Mouse (Mus musculus): ENCODE results near the gene Serpina1a. TPM values are rescaled to one million over a fixed set of nuclear protein-coding genes. Genes with fewer than 3 reads are reported as not detected.
"Not testable (repeated sequence)": the region's sequence is repeated elsewhere in the genome, so short reads cannot be mapped to it uniquely, and the experiment has no call there.

Gene Serpina1a
- polyA plus RNA-seq (2015; fragmentation: Nextera tagmentation; extraction: Ambion mirVana), result 26.1 and 28.1 TPM in 2 replicates

DNA sequence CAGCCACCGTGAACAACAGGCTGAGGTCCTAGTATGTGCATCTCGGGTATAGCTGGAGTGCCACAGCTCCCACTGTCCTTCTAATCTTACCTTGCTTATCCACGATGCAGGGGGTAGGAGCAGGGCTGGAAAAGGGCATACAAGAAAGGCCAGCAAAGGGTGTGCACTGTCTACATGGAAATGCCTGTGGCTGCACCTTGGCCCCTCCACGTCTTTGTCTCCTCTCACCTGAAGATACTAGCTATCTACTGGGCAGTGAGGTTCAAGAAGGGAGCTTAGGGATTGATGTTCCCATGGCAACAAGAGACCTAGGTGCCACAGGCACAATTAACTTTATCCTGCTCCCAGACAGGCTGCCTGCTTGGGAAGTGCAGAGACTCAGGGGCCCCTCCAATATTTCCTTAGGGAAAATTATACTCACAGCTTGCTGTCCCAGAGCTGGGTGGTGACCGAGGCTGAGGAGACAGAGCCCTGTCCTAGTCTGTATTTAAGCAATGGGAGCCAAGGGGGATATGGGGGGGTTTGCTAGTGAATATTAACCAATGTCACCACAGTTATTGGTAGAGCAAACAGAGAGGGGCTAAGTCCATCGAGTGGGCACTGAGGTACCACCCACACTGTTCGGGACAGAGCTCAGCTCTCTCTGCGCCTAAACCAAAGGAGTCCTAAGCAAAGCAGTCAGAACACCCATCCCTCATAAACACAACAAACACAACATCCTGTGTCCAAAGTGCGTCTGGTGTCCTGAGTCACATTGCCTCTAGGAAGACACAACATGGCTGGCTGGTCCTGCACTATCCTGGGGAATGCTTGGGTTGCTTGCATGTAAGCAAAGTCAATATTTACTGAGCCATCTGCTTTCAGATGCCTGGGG lies at the start of gene Serpina1a:
Gene Serpina1a (minus strand): TSS at position 462 of the 874 bp plus-strand sequence.
- not testable (repeated sequence) for H3K4me1 ChIP-seq (replicated peaks; ENCODE audit: insufficient read depth, low read length); H3K27ac ChIP-seq; DNase-seq (ENCODE audit: low spot score); ATAC-seq (replicated peaks; ENCODE audit: low FRiP score, low read depth); H3K4me3 ChIP-seq (replicated peaks; ENCODE audit: low read depth, low read length); H3K4me2 ChIP-seq (ENCODE audit: low read length); H3K9ac ChIP-seq (ENCODE audit: low read depth, low read length); H3K36me3 ChIP-seq (ENCODE audit: insufficient read depth, low read length); H3K27me3 ChIP-seq (ENCODE audit: insufficient read depth, low read length); H3K9me3 ChIP-seq (replicated peaks; ENCODE audit: low read length)
- WGBS, result 76% methylated on average over 9 of the region's 9 CpGs

DNA sequence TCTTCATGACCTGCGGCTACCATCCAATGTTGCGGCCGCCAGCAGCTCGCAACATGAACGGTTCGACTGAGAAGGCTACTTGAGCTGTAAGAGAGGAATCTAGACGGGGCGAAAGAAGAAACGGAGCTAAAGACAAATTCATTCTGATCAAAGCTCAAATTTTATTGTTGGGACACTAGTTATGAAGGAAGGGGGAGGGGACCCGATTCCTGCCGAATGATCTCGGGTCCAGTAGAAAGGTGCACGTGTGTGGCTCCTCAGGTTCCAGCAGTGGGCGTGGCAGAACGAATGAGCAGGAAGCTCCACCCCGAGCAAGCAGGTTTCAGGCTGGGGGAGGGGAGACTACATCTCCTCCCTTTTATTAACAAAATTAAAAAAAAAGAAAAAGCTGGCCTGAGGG lies 45.8 kb upstream of the Serpina1a start:
- not testable (repeated sequence) for H3K27ac ChIP-seq; DNase-seq (ENCODE audit: low spot score); H3K9me3 ChIP-seq (replicated peaks; ENCODE audit: low read length); H3K4me2 ChIP-seq (ENCODE audit: low read length); ATAC-seq (replicated peaks; ENCODE audit: low FRiP score, low read depth); H3K36me3 ChIP-seq (ENCODE audit: insufficient read depth, low read length); H3K27me3 ChIP-seq (ENCODE audit: insufficient read depth, low read length); H3K4me1 ChIP-seq (replicated peaks; ENCODE audit: insufficient read depth, low read length); H3K9ac ChIP-seq (ENCODE audit: low read depth, low read length); H3K4me3 ChIP-seq (replicated peaks; ENCODE audit: low read depth, low read length)
- WGBS, result 94% methylated on average over 10 of the region's 16 CpGs

DNA sequence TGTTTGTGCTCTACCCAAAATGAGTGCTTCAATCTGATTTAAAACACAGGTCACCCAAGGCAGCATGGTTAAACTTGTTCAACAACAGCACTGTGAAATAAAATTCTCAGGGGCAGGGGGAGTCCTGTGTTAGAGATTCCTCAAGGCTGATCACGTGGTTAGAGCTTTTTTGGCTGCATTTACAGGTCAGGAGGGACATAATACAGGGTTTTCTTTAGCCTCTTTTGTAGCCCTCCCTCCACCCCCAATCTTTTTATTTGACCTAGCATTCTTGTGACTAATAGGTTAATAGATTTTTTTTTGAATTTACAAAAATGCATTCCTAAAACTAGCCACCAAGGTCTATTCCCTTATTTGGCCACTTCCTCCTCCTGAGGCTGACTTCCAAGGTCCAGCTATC lies 44.4 kb upstream of the Serpina1a start:
- H3K4me3 ChIP-seq (replicated peaks; ENCODE audit: low read depth, low read length), result not testable (repeated sequence)

DNA sequence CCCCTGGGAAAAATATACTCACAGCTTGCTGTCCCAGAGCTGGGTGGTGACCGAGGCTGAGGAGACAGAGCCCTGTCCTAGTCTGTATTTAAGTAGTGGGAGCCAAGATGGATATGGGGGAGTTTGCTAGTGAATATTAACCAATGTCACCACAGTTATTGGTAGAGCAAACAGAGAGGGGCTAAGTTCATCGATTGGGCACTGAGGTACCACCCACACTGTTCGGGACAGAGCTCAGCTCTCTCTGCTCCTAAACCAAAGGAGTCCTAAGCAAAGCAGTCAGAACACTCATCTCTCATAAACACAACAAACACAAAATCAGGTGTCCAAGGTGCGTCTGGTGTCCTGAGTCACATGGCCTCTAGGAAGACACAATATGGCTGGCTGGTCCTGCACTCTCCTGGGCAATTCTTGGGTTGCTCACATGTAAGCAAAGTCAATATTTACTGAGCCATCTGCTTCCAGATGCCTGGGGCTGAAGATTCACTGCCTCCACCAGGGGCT lies 41.5 kb upstream of the Serpina1a start, which contains the start of gene Serpina1c:
Gene Serpina1c (minus strand): TSS at position 51 of the 504 bp plus-strand sequence.
- not testable (repeated sequence) for H3K27me3 ChIP-seq (ENCODE audit: insufficient read depth, low read length); ATAC-seq (replicated peaks; ENCODE audit: low FRiP score, low read depth)
- 84% methylated on average over 4 of the region's 4 CpGs for WGBS

More for the DNA sequence above, 44.4 kb upstream of the Serpina1a start:
- 52% methylated on average over 1 of the region's 1 CpGs for WGBS
- not testable (repeated sequence) for H3K9me3 ChIP-seq (replicated peaks; ENCODE audit: low read length); ATAC-seq (replicated peaks; ENCODE audit: low FRiP score, low read depth); H3K4me1 ChIP-seq (replicated peaks; ENCODE audit: insufficient read depth, low read length); H3K27ac ChIP-seq; H3K9ac ChIP-seq (ENCODE audit: low read depth, low read length); H3K27me3 ChIP-seq (ENCODE audit: insufficient read depth, low read length); H3K4me2 ChIP-seq (ENCODE audit: low read length); DNase-seq (ENCODE audit: low spot score); H3K36me3 ChIP-seq (ENCODE audit: insufficient read depth, low read length)

DNA sequence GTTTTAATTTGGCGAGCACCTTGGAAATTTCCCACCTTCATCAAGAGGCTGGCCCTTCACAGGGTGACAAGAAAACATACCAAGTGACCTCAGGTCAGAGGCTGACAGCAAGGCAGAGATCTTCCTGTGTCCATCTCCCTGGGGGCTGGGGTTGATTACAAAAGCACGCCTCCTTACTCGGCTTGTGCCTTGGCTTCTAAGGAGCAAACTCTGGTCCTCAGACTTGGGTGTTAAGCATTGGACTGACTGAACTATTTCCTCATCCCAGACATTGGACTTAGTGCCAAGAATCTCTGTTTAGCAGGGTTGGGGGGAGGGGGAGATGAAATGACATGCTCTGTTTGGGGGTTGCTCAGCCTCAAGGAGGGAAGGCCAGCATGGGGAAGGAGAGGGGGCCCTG lies 38.6 kb upstream of the Serpina1a start:
- not testable (repeated sequence) for H3K27ac ChIP-seq; H3K4me2 ChIP-seq (ENCODE audit: low read length); H3K36me3 ChIP-seq (ENCODE audit: insufficient read depth, low read length); H3K4me3 ChIP-seq (replicated peaks; ENCODE audit: low read depth, low read length); H3K27me3 ChIP-seq (ENCODE audit: insufficient read depth, low read length); H3K9me3 ChIP-seq (replicated peaks; ENCODE audit: low read length); ATAC-seq (replicated peaks; ENCODE audit: low FRiP score, low read depth); H3K4me1 ChIP-seq (replicated peaks; ENCODE audit: insufficient read depth, low read length); DNase-seq (ENCODE audit: low spot score); H3K9ac ChIP-seq (ENCODE audit: low read depth, low read length)
- 77% methylated on average over 3 of the region's 3 CpGs for WGBS

More for the DNA sequence above, 41.5 kb upstream of the Serpina1a start, which contains the start of gene Serpina1c:
- H3K27ac ChIP-seq; H3K36me3 ChIP-seq (ENCODE audit: insufficient read depth, low read length); H3K4me1 ChIP-seq (replicated peaks; ENCODE audit: insufficient read depth, low read length); H3K4me3 ChIP-seq (replicated peaks; ENCODE audit: low read depth, low read length); H3K9ac ChIP-seq (ENCODE audit: low read depth, low read length); DNase-seq (ENCODE audit: low spot score); H3K9me3 ChIP-seq (replicated peaks; ENCODE audit: low read length); H3K4me2 ChIP-seq (ENCODE audit: low read length): not testable (repeated sequence)

DNA sequence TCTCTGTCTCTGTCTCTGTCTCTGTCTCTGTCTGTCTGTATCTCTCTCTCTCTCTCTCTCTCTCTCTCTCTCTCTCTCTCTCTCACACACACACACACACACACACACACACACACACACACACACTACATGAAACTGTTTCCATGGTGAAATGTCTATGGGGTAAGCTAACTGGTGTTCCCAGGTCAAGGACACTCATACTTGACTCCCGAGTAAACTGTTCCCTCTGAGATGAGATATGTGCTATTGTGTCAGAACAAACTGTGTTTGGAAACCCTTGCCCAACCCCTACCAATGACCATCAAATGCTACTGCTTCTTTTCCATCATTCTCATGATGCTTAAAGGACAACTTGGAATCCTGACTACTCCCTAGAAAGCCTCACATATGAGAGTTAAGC lies 3.5 kb upstream of the Serpina1a start:
- not testable (repeated sequence) for H3K4me3 ChIP-seq (replicated peaks; ENCODE audit: low read depth, low read length); H3K27ac ChIP-seq; H3K27me3 ChIP-seq (ENCODE audit: insufficient read depth, low read length); H3K9me3 ChIP-seq (replicated peaks; ENCODE audit: low read length); DNase-seq (ENCODE audit: low spot score); H3K9ac ChIP-seq (ENCODE audit: low read depth, low read length); H3K36me3 ChIP-seq (ENCODE audit: insufficient read depth, low read length); H3K4me2 ChIP-seq (ENCODE audit: low read length); ATAC-seq (replicated peaks; ENCODE audit: low FRiP score, low read depth); H3K4me1 ChIP-seq (replicated peaks; ENCODE audit: insufficient read depth, low read length)
- whole genome bisulfite sequencing, result 72% methylated on average over 1 of the region's 1 CpGs

Measured in kidney, postnatal 0 days (tissue).